Mouse (Mus musculus): ENCODE measurements around the gene Nfib.
A peak's percentile ranks its signal among the peaks of the same experiment; 100 is the strongest.

Gene Nfib

DNA sequence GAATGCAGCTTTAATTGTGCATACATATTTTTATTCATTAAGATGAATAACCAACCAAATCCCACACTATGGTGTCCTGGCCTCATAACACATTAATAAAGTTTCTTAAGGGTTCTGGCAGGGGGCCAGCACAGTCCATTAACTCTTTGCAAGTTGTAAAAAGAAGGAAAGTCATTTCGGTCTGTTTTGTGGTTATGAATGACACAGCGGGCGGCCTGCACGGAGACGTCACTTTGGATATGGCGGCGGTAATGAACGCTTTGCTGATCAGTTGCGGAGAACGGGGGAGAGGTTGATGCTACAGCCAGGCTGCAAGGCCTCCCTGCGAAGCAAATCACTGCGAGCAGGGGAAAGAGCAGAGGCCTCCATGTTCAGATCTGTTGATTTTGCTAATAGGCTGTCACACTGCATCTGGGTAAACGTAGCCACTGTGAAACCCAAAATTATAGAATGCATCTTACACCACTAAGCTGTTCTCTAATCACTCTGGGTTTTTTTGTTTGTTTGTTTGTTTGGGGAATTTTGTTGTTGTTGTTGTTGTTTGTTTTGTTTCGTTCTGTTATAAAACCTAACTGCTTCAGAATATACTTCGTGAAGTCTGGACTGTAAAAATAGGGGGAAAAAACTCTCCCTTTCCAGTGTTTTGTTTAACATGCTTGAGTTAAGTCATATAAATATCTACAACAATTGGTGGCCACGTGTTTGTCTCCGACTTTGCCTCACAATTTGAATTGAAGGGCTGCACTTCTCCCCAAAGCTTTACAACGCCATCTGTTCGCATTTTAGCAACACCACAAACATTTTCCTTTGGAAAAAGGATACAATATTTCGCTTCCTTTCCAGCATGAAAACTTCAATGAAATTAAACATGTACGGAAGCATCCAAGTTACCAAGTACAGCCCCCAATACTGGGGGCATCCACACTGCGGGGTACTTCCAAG, 296.8 kb downstream of the Nfib start:
- no peak for DNase-seq

GRCm38 (mm10) chr4:82406511-82406910, 299.0 kb downstream of the Nfib start:
- DNase-seq = no peak

DNA sequence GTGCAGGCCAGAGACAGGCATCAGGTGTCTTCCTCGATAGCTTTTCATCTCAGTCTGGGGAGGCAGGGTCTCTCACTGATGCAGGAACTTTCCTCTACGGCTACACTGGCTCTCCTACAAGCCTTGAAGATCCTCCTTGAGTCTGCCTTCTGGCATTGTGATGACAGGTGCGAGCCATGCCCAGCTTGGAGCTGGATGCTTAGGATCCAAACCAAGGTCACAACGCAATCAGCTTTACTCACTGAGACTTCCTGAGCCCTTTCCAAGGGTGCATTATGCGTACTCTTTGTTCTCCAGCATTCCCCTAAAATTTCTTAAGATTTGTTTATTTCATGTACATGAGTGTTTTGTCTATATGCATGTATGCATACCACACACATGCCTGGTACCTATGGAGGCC, 299.8 kb downstream of the Nfib start:
- DNase-seq = no peak

- DNase-seq = peak; percentile 90
These were observed 301.4 kb downstream of the Nfib start for GRCm38 (mm10) chr4:82403975-82404651.

- DNase-seq = no peak
These were observed 302.9 kb downstream of the Nfib start for GRCm38 (mm10) chr4:82402666-82403065.

DNA sequence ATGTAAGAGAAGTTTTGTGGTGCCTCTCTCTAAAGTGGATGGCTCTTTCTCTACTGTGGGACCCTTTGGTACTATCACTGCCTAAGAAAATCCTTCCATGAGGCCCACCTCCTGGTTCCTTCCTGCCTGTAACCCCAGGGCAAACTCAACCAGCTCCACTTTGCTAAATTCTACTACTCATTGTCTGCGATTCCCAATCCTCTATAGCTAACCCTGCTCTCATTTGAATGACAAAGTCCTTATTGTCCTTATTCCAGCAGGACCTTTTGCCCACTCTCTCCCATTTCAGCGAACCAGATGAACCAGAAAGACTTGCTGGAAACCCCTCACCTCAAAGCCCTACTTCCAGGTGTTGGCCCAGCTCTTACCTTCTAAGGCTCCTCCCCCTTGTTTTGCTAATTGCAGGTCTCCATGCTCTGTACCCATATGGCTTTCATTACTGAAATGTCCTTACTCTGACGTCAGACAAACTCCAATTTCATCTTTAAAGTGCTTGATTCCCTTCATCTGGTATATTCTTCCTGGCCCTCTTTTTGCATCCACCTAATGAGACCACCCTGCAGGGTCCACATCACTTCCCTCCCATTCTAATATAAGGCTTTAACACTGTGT, 304.0 kb downstream of the Nfib start:
- DNase-seq = no peak

- DNase-seq = peak; percentile 37
These were observed 305.0 kb downstream of the Nfib start for GRCm38 (mm10) chr4:82400536-82400935.

DNA sequence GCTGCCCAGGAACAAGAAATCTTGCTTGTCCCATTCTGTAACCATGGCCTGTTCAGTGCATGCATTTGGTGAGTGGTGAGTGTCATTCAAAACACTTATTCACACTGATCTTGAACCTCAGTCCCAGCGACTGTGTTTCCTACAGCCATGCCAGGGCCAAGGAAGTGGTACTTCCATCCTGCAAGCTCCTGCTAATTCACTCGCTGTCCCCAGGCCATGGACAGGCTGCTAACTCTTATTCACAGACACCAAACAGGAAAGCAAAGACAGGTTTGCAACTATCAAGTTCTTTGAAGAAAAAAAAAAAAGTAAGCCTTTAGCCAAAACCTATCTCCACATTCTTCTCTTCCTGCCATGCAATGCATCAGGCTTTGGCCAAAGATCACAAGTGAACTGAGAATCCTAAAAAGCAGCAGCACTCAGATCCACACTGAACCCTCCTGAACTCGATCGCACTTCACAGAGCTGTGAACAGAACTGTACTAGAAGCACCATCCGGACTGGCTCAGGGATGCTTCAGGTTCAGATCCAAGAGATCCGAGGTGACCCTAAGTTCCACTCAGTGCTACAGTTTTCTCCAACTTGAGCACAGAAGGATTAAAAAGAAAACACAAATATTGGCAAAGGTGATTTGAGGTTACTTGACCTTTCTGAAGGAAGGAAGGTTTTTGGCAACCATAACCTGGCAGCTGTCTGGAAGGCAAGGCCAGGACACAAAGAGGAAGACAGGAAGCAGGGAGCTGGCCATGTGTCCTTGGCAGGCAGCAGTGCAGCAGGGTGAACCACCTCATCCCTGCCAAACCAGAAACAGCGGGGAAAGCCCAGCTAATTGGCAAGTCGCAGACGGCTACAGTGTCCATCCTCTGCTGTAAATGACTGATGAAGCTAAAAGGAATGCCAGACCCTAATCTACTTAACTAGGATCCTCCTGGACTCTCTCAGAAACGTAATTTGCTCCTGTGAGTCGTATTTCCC, 305.9 kb downstream of the Nfib start:
- peak; percentile 97 for DNase-seq

DNA sequence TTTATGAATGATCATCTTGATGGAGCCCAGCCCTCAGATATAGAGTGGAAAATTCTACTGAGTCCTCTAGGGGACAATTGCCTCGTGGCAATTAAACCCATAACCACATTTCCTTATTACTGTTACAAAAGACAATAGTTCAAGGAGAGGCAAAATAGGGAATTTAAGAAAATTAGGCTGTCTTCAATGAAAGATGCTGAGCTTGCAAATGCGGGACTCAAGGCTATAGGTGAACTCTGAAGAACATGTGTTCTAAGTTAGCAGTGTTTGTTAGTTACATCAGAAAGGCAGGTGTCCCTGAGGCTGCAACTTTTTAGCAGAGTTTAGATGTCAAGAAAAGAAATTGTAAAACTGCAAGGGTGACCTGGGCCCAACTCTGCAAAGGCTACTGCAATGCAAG, 307.3 kb downstream of the Nfib start:
- no peak for DNase-seq

GRCm38 (mm10) chr4:82396805-82397204, 308.7 kb downstream of the Nfib start:
- DNase-seq = no peak

DNA sequence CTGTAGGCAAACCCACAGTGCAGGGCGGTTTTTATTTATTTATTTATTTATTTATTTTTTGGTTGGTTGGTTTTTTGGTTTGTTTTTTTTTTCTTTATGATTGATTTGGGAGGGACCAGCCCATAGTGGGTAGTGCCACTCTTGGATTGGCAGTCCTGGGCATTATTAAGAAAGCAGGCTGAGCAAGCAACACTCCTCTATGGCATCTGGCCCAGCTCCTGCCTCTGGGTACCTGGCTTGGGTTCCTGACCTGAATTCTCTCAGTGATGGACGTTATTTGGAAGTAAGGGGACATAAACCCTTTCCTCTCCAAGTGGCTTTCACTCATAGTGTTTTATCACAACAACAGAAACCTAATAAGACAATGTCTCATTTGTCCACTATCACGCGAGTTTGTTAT, 309.5 kb downstream of the Nfib start:
- no peak for DNase-seq

DNA sequence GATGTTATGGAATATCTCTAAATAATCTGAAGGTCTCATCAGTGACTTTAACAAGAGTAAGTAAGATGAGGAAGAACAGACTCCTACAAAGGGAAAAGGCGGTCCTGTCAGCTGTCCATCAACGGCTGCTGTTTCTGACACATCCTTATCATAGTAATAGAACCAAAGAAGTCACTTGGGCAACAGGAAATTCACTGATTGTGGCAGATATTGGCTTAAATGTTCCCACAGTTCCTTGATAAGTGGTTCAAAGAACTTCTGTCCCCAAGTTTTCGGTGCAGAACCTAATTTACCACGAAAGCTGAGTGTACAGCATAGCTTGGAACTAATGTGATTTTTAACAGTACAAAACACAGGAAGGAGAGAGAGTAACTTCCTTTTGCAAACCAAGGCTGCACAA, 311.2 kb downstream of the Nfib start:
- DNase-seq = no peak

DNA sequence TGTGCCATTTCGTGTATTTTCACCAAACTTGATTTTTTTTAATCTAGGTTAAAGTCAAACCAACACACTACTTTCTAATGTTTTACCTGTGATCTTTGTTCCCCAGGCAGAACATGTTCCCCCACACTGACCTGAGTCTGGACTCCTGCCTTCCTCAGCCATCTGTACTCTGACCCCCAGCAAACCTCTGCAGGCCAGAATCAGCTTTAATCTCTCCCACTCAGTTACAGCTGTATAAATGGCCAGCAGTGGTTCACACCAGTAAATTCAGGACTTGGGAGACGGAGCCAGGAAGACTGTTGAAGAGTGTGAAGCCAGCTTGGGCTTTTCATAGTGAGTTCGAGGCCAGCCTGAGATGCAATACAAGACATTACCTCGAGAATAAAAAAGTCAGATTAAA, 312.5 kb downstream of the Nfib start:
- DNase-seq = no peak

DNA sequence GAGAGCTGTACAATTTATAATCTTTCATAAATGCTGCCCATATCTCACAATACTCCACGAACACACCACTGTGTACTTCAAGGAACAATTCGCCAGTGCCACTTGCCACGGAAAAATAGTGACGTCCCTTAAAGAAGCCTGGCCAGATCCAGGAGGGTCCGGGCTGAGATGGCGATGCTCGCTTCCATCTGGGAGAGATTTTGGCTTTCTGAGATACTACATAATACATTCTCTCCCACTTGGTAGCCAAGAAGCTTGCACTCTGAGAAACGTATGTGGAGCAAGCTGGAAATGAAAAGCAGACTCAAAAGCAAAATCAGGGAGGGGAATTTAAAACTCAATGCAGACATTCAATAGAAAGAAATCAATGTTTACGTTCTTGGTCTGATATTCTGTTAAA, 313.1 kb downstream of the Nfib start:
- DNase-seq = no peak

DNA sequence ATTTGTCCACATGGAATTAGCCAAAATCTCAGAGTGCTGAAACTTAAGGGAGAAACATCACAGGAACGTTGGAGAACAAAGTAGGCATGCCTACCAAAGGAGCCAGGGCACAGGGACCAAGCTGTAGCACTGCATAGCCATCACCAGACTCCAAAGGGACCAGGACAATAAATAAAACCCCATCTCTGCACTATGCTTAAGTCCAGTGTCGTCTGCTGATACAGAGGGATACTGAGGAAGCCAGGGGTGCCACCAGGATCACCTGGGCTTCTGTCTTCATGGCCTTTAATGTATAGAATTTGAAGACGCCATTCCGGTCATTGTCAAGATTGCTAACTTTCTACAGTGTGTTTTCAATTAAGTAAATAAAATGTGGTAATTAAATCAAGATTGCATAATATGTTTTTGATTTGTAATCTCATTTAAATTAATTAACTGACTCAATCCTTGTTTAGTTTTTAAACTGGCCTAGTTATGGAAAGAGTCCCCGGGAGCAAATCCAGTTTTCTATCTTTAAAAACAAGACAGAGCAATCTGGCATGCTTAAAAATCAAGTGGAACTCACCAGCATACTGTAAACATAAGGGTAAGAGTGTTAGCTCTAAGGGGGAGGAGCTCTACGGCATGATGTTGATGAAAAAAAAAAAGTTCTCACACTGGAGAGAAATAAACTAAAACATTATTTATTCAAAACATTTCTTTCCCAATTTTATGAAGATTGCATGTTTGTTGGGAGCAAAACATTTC, 313.7 kb downstream of the Nfib start:
- DNase-seq = no peak

DNA sequence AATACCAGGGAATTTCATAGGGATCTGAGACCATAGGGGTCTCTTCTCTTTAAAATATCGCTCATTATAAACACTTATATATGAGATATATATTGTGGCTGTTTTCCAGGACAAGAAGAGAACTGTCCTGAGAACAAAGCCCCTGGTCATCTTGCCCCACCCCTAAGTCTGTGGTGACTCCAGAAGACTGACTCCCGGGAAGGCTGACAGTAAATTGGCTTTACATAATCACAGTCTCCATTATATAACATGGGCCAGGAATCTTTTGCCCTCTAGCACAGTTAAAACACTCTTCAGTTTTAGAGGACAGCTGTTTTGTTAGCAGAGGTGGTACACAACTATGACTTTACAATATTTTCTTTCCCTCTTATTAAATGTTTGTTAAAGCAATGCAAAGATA, 315.0 kb downstream of the Nfib start:
- DNase-seq = no peak

- no peak for DNase-seq
These were observed 315.7 kb downstream of the Nfib start for GRCm38 (mm10) chr4:82389876-82390275.

DNA sequence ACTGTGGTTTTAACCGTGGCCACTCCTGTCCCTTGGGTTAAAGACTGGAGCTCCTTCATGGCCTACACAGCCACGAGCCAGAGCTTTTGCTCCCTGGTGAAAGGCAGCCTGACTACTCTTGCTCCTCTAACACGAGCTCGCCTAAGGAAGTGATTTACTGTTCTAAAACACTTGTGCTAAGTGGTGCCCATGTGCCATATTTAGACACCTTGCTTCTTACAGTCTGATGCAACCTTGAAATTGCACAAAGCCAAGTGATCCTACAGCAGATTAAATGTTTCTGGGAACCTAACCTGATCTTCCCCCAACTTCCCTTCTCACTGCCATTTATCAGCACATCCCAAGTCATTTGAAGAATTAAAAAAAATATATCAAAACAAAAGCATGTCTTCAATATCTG, 317.9 kb downstream of the Nfib start:
- no peak for DNase-seq

DNA sequence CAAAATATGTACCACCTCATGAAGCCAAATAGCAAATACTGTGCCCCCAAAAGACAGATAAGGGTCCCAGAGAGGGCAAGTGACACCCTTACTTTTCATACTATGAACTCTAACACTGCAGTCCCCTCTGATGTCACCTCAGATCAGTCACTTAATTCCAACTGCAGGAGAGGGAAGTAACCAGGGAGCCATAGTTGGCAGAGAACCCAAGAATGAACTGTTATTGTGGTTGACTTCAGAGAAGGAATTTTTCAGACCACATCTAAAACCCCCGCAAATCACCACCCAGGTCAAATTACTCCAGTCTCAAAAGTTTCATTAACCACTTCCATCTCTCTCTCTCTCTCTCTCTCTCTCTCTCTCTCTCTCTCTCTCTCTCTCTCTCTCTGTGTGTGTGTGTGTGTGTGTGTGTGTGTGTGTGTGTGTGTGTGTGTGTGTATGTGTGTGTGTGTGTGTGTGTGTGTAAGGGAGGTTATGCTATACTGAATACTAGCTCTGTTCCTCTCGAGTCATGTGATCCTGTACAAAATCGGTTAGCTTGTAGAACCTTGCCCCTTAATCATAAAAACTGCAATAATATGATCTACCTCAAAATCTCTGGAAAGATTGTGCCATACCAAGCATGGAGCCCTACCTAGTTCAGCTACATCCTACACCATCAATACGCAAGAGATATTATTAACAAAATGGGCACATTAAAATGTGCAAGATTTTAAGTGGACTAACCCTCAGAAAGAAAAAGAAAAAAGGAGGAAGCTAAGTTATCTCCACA, 319.1 kb downstream of the Nfib start:
- DNase-seq = no peak

GRCm38 (mm10) chr4:82385638-82386037, 319.9 kb downstream of the Nfib start:
- DNase-seq = no peak

All from cerebellum, adult 11-12 months (tissue).